Mouse (Mus musculus) forebrain, embryonic 12.5 days (tissue): ENCODE measurements around the gene Tacstd2. TPM values are rescaled to one million over a fixed set of nuclear protein-coding genes. Genes with fewer than 3 reads are reported as not detected.

Experiments used
- ATAC-seq: fragments of 200-750 bp; cut with Nextera tagmentation; 2 replicates; pipeline ENCODE4 v1.8.0; 2017; ENCODE audit warnings: moderate TSS enrichment; ENCODE audit not compliant: low FRiP score
- H3K27ac ChIP-seq: fragments of 300-500 bp; sonication (generic); 2 replicates; pipeline ENCODE4 v1.5.1; 2016; ENCODE audit warnings: mild to moderate bottlenecking
- H3K27me3 ChIP-seq: fragments of 300-500 bp; sonication (generic); 2 replicates; pipeline ENCODE4 v1.6.1; 2016; ENCODE audit warnings: mild to moderate bottlenecking
- H3K36me3 ChIP-seq: fragments of 300-500 bp; sonication (generic); replicated peaks from 2 replicates; pipeline ENCODE4 v1.6.1; 2016; ENCODE audit warnings: mild to moderate bottlenecking
- H3K4me1 ChIP-seq: fragments of 300-500 bp; sonication (generic); 2 replicates; pipeline ENCODE4 v1.6.1; 2016
- H3K4me2 ChIP-seq: fragments of 300-500 bp; sonication (generic); 2 replicates; pipeline ENCODE4 v1.6.1; 2016; ENCODE audit warnings: mild to moderate bottlenecking, moderate library complexity
- H3K4me3 ChIP-seq: fragments of 300-500 bp; sonication (generic); replicated peaks from 2 replicates; pipeline ENCODE4 v1.5.1; 2016; ENCODE audit warnings: mild to moderate bottlenecking
- H3K9ac ChIP-seq: fragments of 300-500 bp; sonication (generic); 2 replicates; pipeline ENCODE4 v1.6.1; 2016; ENCODE audit warnings: mild to moderate bottlenecking
- H3K9me3 ChIP-seq: fragments of 300-500 bp; sonication (generic); 2 replicates; pipeline ENCODE4 v1.6.1; 2016
- WGBS: fragments of 180-500 bp; shearing (Covaris S2); methylation state at CpG from one replicate; pipeline ENCODE4 v1.1.7; 2016; 5-methylcytosine and 5-hydroxymethylcytosine counted together
- polyA plus RNA-seq: library from polyadenylated mRNA; unstranded; fragments of >200 nt; fragmentation: Nextera tagmentation; extraction: Ambion mirVana; gene quantifications from 2 replicates; pipeline ENCODE4 v1.2.1, GENCODE M21; 2016

Gene Tacstd2
- polyA plus RNA-seq, result 1.8 and 4.2 TPM in 2 replicates

DNA sequence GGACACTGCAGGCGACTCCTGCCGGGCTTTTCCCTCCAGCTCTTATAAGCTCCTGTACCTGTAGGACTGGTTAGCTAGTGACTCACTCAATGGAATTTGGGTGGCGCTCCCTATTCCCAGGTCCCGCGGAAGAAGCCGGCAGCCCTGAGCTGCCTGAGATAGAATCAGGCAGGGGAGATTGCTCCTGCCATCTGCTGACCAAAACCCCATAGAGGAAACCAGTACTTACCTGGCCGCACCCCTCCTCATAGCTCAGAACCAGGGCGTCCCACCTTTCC lies at the start of gene Tacstd2:
Tacstd2 (minus strand) TSS at position 20 of the 278 bp plus-strand sequence.
- H3K9me3 ChIP-seq, result no peaks in the 10 kb centered on the region
- H3K27me3 ChIP-seq, result peaks cover 59% of the 10 kb centered on the region
- no peak within 1 kb of the TSS for H3K27ac ChIP-seq
- H3K9ac ChIP-seq, result 0 out of 2 replicates have a peak within 1 kb of the TSS, but pooled peaks have one; percentile 12
- ATAC-seq, result no peak
- H3K4me1 ChIP-seq, result peaks cover 16% of the 10 kb centered on the region
- H3K4me2 ChIP-seq, result peak within 1 kb of the TSS; percentile 80
- peak within 1 kb of the TSS; percentile 46 for H3K4me3 ChIP-seq
- H3K36me3 ChIP-seq, result no peaks in the 10 kb centered on the region
- WGBS, result 3% methylated on average over 8 of the region's 8 CpGs

- H3K27ac ChIP-seq, result no peak overlapping the region
- WGBS, result 88% methylated on average over 3 of the region's 3 CpGs
- H3K4me3 ChIP-seq, result no peak overlapping the region
- no peak overlapping the region for H3K9ac ChIP-seq
- H3K9me3 ChIP-seq, result no peaks in the 10 kb centered on the region
- ATAC-seq, result no peak
- no peaks in the 10 kb centered on the region for H3K36me3 ChIP-seq
- H3K4me2 ChIP-seq, result no peak overlapping the region
- H3K4me1 ChIP-seq, result no peaks in the 10 kb centered on the region
- no peaks in the 10 kb centered on the region for H3K27me3 ChIP-seq
Measured at GRCm38 (mm10) chr6:67566270-67566669, 30.7 kb upstream of the Tacstd2 start.

- Histone ChIP-seq H3K4me3 (no peak overlapping the region), H3K9me3 (no peaks in the 10 kb centered on the region), H3K27me3 (no peaks in the 10 kb centered on the region), H3K4me2 (no peak overlapping the region), H3K4me1 (no peaks in the 10 kb centered on the region), H3K27ac (no peak overlapping the region), H3K9ac (no peak overlapping the region), H3K36me3 (no peaks in the 10 kb centered on the region)
- no peak for ATAC-seq
Measured at GRCm38 (mm10) chr6:67555376-67555775, 19.8 kb upstream of the Tacstd2 start.

DNA sequence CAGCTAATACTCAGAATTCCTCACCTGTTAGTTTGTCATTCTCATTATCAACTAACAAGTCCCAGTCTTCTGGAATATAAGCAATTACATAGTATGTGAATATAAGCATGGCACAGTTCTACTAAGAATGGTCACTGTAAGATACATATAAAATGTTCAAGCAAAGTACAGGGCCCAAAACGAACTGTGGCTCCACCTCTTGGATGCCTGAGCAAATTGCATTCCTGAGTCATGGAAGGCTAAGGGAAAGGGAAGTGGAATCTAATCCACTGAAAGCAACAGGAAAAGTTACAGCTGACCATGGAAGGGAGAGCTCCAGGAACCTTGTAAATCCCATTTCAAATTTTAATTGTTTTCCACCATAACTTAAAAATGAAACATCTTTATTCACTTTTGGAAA lies 14.0 kb upstream of the Tacstd2 start:
- no peak for ATAC-seq
- no peaks in the 10 kb centered on the region for H3K9me3 ChIP-seq
- H3K4me3 ChIP-seq, result no peak overlapping the region
- H3K27me3 ChIP-seq, result no peaks in the 10 kb centered on the region
- H3K9ac ChIP-seq, result no peak overlapping the region
- no peak overlapping the region for H3K4me2 ChIP-seq
- no peaks in the 10 kb centered on the region for H3K36me3 ChIP-seq
- H3K4me1 ChIP-seq, result no peaks in the 10 kb centered on the region
- 22% methylated on average over 1 of the region's 1 CpGs for WGBS
- no peak overlapping the region for H3K27ac ChIP-seq

DNA sequence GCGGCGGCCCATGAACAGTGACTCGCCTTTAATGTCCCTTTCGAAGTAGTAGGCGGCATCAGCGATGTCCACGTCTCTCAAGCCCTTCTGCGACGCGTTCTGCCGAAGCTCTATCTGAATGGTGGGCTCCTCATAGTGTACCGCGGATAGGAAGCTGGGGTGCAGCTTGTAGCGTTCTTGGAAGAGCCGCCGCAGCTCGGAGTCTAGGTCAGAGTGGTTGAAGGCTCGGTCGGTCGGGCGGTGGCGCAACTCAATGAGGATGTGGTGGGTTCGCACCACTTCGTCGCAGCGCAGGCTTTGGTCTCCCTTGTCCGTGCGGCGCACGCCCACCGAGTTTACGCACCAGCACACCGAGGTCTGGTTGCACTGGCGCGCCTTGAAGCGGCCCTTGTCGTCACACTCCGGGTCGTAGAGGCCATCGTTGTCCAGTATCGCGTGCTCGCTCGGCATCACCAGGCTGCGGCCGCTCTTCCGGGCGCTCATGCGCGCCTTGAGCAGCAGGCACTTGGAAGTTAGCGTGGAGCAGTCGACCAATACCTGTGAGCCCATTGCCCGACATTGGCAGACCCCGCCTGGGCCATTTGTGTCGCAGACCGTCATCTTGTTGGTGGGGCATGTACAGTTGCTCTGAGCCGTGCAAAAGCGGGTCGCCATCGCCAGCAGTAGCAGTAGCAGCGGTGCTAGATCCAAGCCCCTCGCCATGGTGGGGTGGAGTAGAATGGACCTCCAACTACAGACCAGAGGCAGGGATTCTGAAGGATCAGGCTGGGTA lies 405 bp downstream of the Tacstd2 start:
- H3K27me3 ChIP-seq, result peaks cover 59% of the 10 kb centered on the region
- 0 out of 2 replicates have a peak overlapping the region, but pooled peaks have one; percentile 12 for H3K9ac ChIP-seq
- under 1% methylated on average over 62 of the region's 62 CpGs for WGBS

GRCm38 (mm10) chr6:67534191-67535004 lies 1.2 kb downstream of the Tacstd2 start:
- Histone ChIP-seq H3K4me3 (peak overlapping the region; percentile 46), H3K27ac (no peak overlapping the region), H3K27me3 (peaks cover 59% of the 10 kb centered on the region), H3K4me1 (peaks cover 16% of the 10 kb centered on the region), H3K9me3 (no peaks in the 10 kb centered on the region), H3K9ac (0 out of 2 replicates have a peak overlapping the region, but pooled peaks have one; percentile 12), H3K4me2 (peak overlapping the region; percentile 80), H3K36me3 (no peaks in the 10 kb centered on the region)
- WGBS, result 5% methylated on average over 31 of the region's 31 CpGs
- 0 out of 2 replicates have a peak, but pooled peaks have one; percentile 18 for ATAC-seq

More for the DNA sequence above, 405 bp downstream of the Tacstd2 start:
- peaks cover 16% of the 10 kb centered on the region for H3K4me1 ChIP-seq
- H3K4me2 ChIP-seq, result peak overlapping the region; percentile 80
- peak overlapping the region; percentile 46 for H3K4me3 ChIP-seq
- ATAC-seq, result peak; percentile 70
- no peaks in the 10 kb centered on the region for H3K36me3 ChIP-seq
- H3K9me3 ChIP-seq, result no peaks in the 10 kb centered on the region
- H3K27ac ChIP-seq, result no peak overlapping the region

DNA sequence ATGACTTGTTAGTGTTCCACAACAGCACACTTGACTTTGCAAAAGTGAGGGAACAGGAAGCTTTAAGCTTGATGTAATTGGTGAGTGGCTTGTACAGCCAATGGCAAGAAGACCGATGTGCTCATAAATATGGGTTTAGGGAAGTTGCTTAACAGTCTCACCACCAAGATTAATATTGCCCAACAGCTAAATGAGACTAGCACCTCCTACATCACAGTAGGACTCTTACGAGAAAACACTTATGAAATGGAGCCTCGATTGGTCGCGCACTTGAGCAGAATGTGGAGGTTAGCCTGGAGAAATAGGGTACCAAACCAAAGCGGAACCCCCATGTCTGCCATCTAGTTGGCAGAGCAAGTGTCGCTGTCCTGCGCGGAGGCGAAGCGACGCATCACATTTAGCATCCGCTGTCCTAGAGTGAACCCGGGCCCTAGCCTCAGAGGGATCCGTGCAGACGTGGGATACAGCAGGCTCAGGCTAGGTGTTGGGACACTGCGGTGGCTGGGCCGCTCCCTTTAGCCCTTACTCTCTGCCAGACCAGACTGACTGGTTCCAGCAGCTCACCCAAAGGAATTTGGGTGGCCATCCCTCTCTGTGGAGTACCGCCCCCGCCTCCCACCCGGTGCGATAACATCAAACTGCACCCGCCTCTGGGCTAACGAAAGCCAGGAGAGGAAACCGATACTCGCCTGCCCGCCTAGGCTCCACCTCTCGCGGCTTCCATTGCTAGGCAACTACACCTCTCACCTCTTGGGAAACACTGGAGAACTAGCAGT lies 2.7 kb downstream of the Tacstd2 start:
- no peaks in the 10 kb centered on the region for H3K36me3 ChIP-seq
- no peak overlapping the region for H3K9ac ChIP-seq
- ATAC-seq, result peak; percentile 57
- H3K4me3 ChIP-seq, result peak overlapping the region; percentile 26
- H3K27ac ChIP-seq, result no peak overlapping the region
- H3K9me3 ChIP-seq, result no peaks in the 10 kb centered on the region
- peaks cover 16% of the 10 kb centered on the region for H3K4me1 ChIP-seq
- 8% methylated on average over 29 of the region's 29 CpGs for WGBS
- H3K27me3 ChIP-seq, result peaks cover 59% of the 10 kb centered on the region
- peak overlapping the region; percentile 49 for H3K4me2 ChIP-seq

DNA sequence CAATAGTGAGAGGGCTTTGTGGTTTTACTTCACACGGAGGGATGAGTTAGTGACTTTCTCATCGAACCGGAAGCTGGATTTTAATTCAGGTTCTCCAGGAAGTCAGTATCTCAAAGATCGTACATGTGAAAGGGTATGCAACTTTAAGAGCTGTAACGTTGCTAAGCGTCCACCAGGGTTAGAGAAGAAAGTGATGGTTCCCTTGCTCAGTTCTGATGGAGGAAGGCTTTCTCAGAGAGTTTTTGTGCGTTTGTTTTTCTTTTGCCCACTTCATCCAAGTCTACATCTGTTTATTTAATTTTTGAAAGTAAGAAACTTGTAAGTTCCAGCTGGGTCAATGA lies 3.8 kb downstream of the Tacstd2 start:
- Histone ChIP-seq H3K9me3 (no peaks in the 10 kb centered on the region), H3K36me3 (no peaks in the 10 kb centered on the region), H3K4me1 (peaks cover 16% of the 10 kb centered on the region), H3K27me3 (peaks cover 55% of the 10 kb centered on the region), H3K4me3 (no peak overlapping the region), H3K4me2 (no peak overlapping the region), H3K27ac (no peak overlapping the region), H3K9ac (no peak overlapping the region)
- 64% methylated on average over 7 of the region's 7 CpGs for WGBS
- ATAC-seq, result no peak

GRCm38 (mm10) chr6:67530992-67531821 lies 4.4 kb downstream of the Tacstd2 start:
- H3K27ac ChIP-seq, result no peak overlapping the region
- no peak for ATAC-seq
- H3K4me3 ChIP-seq, result no peak overlapping the region
- no peak overlapping the region for H3K9ac ChIP-seq
- H3K4me2 ChIP-seq, result no peak overlapping the region
- H3K4me1 ChIP-seq, result peaks cover 16% of the 10 kb centered on the region
- H3K9me3 ChIP-seq, result no peaks in the 10 kb centered on the region
- no peaks in the 10 kb centered on the region for H3K36me3 ChIP-seq
- peaks cover 49% of the 10 kb centered on the region for H3K27me3 ChIP-seq
- 62% methylated on average over 9 of the region's 9 CpGs for WGBS

DNA sequence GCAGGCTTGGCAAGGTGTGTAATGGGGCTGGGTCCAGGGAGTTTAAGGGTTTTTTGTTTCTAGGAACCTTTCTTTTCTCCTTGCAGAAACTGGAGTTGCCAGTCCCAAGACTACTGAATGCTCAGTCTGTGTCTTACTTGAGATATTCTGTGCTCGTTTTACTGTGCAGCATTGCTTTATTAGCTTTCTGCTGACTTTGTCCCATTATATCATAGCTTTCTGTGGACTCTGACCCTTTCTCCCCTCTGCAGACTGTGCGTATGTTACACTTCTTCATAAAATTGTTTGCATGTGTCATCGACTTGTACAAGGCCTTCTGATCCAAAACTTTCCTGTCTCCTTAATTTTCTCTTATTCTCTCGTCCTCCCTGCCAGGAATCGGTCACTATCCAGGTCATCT lies 9.2 kb downstream of the Tacstd2 start:
- ATAC-seq, result no peak
- Histone ChIP-seq H3K27ac (no peak overlapping the region), H3K9ac (no peak overlapping the region), H3K4me2 (no peak overlapping the region), H3K9me3 (no peaks in the 10 kb centered on the region), H3K4me1 (no peaks in the 10 kb centered on the region), H3K27me3 (peaks cover 3% of the 10 kb centered on the region), H3K4me3 (no peak overlapping the region), H3K36me3 (no peaks in the 10 kb centered on the region)
- 86% methylated on average over 5 of the region's 5 CpGs for WGBS

DNA sequence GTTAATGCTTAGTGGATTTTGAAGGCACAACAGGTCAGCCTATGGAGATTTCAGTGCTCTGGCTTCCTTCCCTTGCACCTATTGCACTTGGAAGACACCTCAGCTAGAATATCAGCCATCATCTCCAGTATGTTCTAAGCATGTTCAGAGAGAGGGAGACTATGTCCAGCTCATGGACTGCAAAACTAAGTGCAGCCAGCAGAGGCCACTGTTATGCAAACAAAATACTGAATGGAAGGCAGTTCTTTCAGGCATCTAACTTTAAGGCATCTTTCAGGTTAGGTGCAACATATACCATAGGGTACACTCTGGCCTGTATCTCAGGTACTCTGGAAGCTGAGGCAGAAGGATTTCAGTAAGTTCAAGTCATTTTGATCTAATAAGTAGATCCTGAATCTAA lies 24.8 kb downstream of the Tacstd2 start:
- Histone ChIP-seq H3K4me2 (no peak overlapping the region), H3K4me1 (no peaks in the 10 kb centered on the region), H3K4me3 (no peak overlapping the region), H3K27ac (no peak overlapping the region), H3K36me3 (no peaks in the 10 kb centered on the region), H3K9ac (no peak overlapping the region), H3K27me3 (no peaks in the 10 kb centered on the region), H3K9me3 (no peaks in the 10 kb centered on the region)
- ATAC-seq, result peak; percentile 39; the same call in 1 of the 2 replicates
